Mouse (Mus musculus): Measurements from ENCODE around the gene Hspbap1. TPM values are rescaled to one million over a fixed set of nuclear protein-coding genes. Genes with fewer than 3 reads are reported as not detected.

Gene Hspbap1
- total and polyA plus RNA-seq, 3 experiments = 7.2 to 9.6 TPM; not detected in 1

DNA sequence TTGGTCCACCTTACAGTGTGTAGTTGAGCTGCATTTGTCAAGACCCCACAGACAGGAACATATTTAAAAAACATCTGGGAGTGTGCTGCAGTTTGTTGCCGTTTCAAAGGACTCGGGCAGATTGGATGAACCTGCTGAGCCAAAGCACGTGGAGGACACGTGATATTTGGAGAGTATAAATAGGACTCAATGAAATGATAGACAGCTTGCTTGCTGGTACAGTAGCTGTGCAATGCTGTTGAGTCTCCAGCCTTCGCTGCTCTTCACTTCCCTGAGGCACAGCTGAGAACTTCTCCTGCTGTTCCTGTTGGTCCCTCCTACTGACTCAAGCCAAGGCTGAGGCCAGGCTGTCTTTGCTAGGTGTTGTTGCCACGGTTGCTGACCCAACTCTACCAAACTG, 29.2 kb upstream of the Hspbap1 start:
- H3K27me3 ChIP-seq (ENCODE audit: control insufficient read depth in 1 of 2, insufficient read depth in 2 of 2, low read length in 2 of 2) = no peaks in the 10 kb centered on the region
- no peak overlapping the region for H3K4me3 ChIP-seq (ENCODE audit: control insufficient read depth in 1 of 2, insufficient read depth in 1 of 2, low read depth in 2 of 2, low read length in 2 of 2)
- TF ChIP-seq TCF12 (IDR thresholded peaks at IDR 0.05; ENCODE audit: low read depth, low read length) = no peak
- TF ChIP-seq SIN3A (IDR thresholded peaks at IDR 0.05; ENCODE audit: low read length) = no peak
- no peak for TF ChIP-seq ZKSCAN1 (IDR thresholded peaks at IDR 0.05; ENCODE audit: low read depth, low read length)
- no peak for TF ChIP-seq ZC3H11A (IDR thresholded peaks at IDR 0.05; ENCODE audit: low read depth, low read length)
- TF ChIP-seq E2F4 (IDR thresholded peaks at IDR 0.05; ENCODE audit: borderline replicate concordance, low read depth, low read length) = no peak
- no peak overlapping the region for H3K9ac ChIP-seq (ENCODE audit: control insufficient read depth, low read depth, low read length, poor library complexity, severe bottlenecking)
- H3K36me3 ChIP-seq (ENCODE audit: control insufficient read depth in 1 of 2, insufficient read depth in 2 of 2, low read length in 2 of 2) = no peaks in the 10 kb centered on the region; a peak in 1 of 4 replicates
- H3K9me3 ChIP-seq (replicated peaks; ENCODE audit: insufficient read depth, low read length) = no peaks in the 10 kb centered on the region
- H3K79me2 ChIP-seq (ENCODE audit: control insufficient read depth, insufficient read depth, low read length, poor library complexity) = no peaks in the 10 kb centered on the region
- no peaks in the 10 kb centered on the region for H3K4me1 ChIP-seq (ENCODE audit: control insufficient read depth in 1 of 2, insufficient read depth in 2 of 2, low read length in 2 of 2)
- no peak overlapping the region for H3K27ac ChIP-seq (ENCODE audit: control insufficient read depth, low read depth, low read length)
- no peak for DNase-seq (ENCODE audit: low read depth, low spot score)

DNA sequence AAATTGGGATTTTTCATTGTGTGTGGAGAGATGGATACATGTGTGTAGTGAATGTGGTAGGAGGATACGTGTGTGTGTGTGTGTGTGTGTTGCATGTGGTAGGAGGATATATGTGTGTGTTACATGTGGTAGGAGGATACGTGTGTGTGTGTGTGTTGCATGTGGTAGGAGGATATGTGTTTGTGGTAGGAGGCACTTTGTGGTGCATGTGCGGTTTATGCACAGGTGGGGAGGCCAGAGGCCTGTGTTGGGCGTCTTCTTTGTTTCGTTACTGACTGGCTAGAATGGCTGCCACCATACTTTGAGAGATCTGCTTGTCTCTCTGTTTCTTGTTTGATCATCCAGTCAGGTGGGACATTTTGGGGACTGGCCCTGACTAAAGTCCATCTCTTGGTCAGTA, 28.6 kb upstream of the Hspbap1 start:
- no peak overlapping the region for H3K4me3 ChIP-seq (ENCODE audit: control insufficient read depth in 1 of 2, insufficient read depth in 1 of 2, low read depth in 2 of 2, low read length in 2 of 2)
- H3K36me3 ChIP-seq (ENCODE audit: control insufficient read depth in 1 of 2, insufficient read depth in 2 of 2, low read length in 2 of 2) = no peaks in the 10 kb centered on the region; a peak in 1 of 4 replicates
- TF ChIP-seq MAZ (IDR thresholded peaks at IDR 0.05; ENCODE audit: low read depth, low read length) (no peak), RAD21 (IDR thresholded peaks at IDR 0.05; ENCODE audit: low read depth, low read length) (no peak), ELF1 (IDR thresholded peaks at IDR 0.05; ENCODE audit: low read depth, low read length) (no peak), TAL1 (IDR thresholded peaks at IDR 0.05; ENCODE audit: low read length) (no peak), GATA1 (IDR thresholded peaks at IDR 0.05; ENCODE audit: low read depth, low read length) (no peak), USF1 (IDR thresholded peaks at IDR 0.05; ENCODE audit: low read depth, low read length) (no peak), RCOR1 (IDR thresholded peaks at IDR 0.05; ENCODE audit: low read depth, low read length) (no peak), NELFE (IDR thresholded peaks at IDR 0.05; ENCODE audit: low read depth, low read length) (no peak)
- no peaks in the 10 kb centered on the region for H3K9me3 ChIP-seq (replicated peaks; ENCODE audit: insufficient read depth, low read length)
- DNase-seq (ENCODE audit: low read depth, low spot score) = no peak
- no peak overlapping the region for H3K27ac ChIP-seq (ENCODE audit: control insufficient read depth, low read depth, low read length)
- H3K4me1 ChIP-seq (ENCODE audit: control insufficient read depth in 1 of 2, insufficient read depth in 2 of 2, low read length in 2 of 2) = no peaks in the 10 kb centered on the region
- no peaks in the 10 kb centered on the region for H3K27me3 ChIP-seq (ENCODE audit: control insufficient read depth in 1 of 2, insufficient read depth in 2 of 2, low read length in 2 of 2)
- H3K79me2 ChIP-seq (ENCODE audit: control insufficient read depth, insufficient read depth, low read length, poor library complexity) = no peaks in the 10 kb centered on the region
- no peak overlapping the region for H3K9ac ChIP-seq (ENCODE audit: control insufficient read depth, low read depth, low read length, poor library complexity, severe bottlenecking)

DNA sequence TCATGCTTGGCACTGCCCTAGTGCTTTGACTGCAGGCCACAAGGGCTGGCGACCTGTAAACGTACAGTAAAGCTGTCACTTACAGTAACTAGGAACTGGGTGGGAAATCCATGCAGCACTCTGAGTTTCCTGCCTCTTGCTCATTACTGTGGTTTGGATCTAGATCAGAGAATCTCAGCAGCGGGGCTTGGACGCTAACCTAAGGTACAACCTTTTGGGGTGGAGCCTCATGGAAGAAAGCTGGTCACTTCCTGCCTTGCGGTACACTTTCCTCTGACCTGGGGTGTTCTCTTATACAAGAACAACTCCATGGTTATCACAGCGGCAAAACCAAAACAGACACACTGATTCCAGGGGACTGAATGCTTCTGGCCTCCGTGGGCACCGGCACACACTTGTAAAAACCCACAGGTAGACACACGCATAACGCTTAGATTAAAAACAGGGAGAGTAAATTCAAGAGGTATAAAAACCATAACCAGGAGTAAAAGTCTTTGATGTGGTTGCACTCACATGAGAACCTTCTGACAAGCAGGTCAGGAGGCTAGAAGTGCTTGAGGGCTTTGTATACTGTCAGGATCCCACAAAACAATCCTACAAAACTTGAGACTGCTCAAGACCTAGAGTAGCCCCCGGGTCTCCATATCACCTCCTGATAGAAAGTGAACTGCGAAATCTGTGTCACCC, 27.8 kb upstream of the Hspbap1 start:
- no peak overlapping the region for H3K27ac ChIP-seq (ENCODE audit: control insufficient read depth, low read depth, low read length)
- H3K9me3 ChIP-seq (replicated peaks; ENCODE audit: insufficient read depth, low read length) = no peaks in the 10 kb centered on the region
- H3K27me3 ChIP-seq (ENCODE audit: control insufficient read depth in 1 of 2, insufficient read depth in 2 of 2, low read length in 2 of 2) = no peaks in the 10 kb centered on the region
- H3K79me2 ChIP-seq (ENCODE audit: control insufficient read depth, insufficient read depth, low read length, poor library complexity) = no peaks in the 10 kb centered on the region
- no peak for DNase-seq (ENCODE audit: low read depth, low spot score)
- H3K36me3 ChIP-seq (ENCODE audit: control insufficient read depth in 1 of 2, insufficient read depth in 2 of 2, low read length in 2 of 2) = no peaks in the 10 kb centered on the region; a peak in 1 of 4 replicates
- H3K4me1 ChIP-seq (ENCODE audit: control insufficient read depth in 1 of 2, insufficient read depth in 2 of 2, low read length in 2 of 2) = no peaks in the 10 kb centered on the region
- no peak overlapping the region for H3K9ac ChIP-seq (ENCODE audit: control insufficient read depth, low read depth, low read length, poor library complexity, severe bottlenecking)
- no peak overlapping the region for H3K4me3 ChIP-seq (ENCODE audit: control insufficient read depth in 1 of 2, insufficient read depth in 1 of 2, low read depth in 2 of 2, low read length in 2 of 2)
- no peak for TF ChIP-seq MAX (IDR thresholded peaks at IDR 0.05; ENCODE audit: low read length)
- no peak for TF ChIP-seq MAZ (IDR thresholded peaks at IDR 0.05; ENCODE audit: low read depth, low read length)
- no peak for TF ChIP-seq SIN3A (IDR thresholded peaks at IDR 0.05; ENCODE audit: low read length)
- no peak for TF ChIP-seq MAFK (IDR thresholded peaks at IDR 0.05; ENCODE audit: borderline replicate concordance, low read depth, low read length)
- no peak for TF ChIP-seq GABPA (IDR thresholded peaks at IDR 0.05; ENCODE audit: low read depth, low read length)
- TF ChIP-seq ZNF384 (IDR thresholded peaks at IDR 0.05; ENCODE audit: low read depth, low read length) = no peak
- no peak for TF ChIP-seq SMC3 (IDR thresholded peaks at IDR 0.05; ENCODE audit: low read depth, low read length)
- no peak for TF ChIP-seq CHD1 (IDR thresholded peaks at IDR 0.05; ENCODE audit: low read depth, low read length)
- no peak for TF ChIP-seq KAT2A (conservative IDR thresholded peaks at IDR 0.05; ENCODE audit: low read depth, low read length)
- TF ChIP-seq NRF1 (IDR thresholded peaks at IDR 0.05; ENCODE audit: insufficient read depth, low read depth, low read length, poor library complexity, severe bottlenecking) = no peak
- no peak for TF ChIP-seq E2F4 (IDR thresholded peaks at IDR 0.05; ENCODE audit: borderline replicate concordance, low read depth, low read length)
- no peak for TF ChIP-seq NELFE (IDR thresholded peaks at IDR 0.05; ENCODE audit: low read depth, low read length)
- TF ChIP-seq USF1 (IDR thresholded peaks at IDR 0.05; ENCODE audit: low read depth, low read length) = no peak
- no peak for TF ChIP-seq UBTF (IDR thresholded peaks at IDR 0.05; ENCODE audit: borderline replicate concordance, insufficient read depth, low read depth, low read length)
- no peak for TF ChIP-seq USF2 (IDR thresholded peaks at IDR 0.05; ENCODE audit: borderline replicate concordance in 1 of 2, insufficient read depth in 1 of 2, low read depth in 1 of 2, low read length in 2 of 2)
- no peak for TF ChIP-seq TBP (IDR thresholded peaks at IDR 0.05; ENCODE audit: low read depth, low read length)

Data from MEL (cell line).